In the genomic region with DNA sequence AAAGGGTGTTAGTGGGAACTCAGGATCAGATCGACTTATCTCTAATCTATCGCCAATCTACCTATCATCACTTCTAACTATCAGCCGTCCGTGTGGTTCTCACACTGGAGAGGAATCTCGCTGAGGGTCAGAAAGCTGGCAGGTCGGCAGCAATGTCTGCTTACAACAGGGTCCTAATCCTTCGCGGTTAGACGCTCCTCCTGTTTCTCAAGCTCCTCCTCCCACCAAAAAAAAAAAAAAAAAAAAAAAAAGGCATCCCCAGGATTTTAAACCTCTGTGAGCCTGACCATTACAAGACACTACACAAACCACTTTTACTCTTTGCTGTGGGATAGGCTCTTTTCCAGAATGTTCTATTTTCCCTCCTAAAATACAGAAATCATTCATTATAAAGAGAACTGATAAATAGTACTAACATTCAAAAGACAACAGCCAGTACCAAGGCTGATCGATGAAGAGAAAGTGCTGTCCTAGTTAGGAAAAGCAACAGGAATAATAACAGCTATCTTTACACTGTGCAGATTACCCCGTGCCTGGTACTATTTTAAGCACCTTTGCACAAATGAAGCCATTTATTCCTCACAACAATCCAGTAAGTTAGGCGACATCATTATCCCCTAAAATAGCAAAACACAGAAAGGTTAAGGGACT, we compare ENCODE assay signal across 8 mouse cellular contexts. TPM values are rescaled to one million over a fixed set of nuclear protein-coding genes. Genes with fewer than 3 reads are reported as not detected.
DNase-seq lines count a peak whose midpoint lies in the region; ATAC-seq and TF ChIP-seq lines count a peak whose summit lies in the region.

No protein-coding gene starts in this region.

- peaks cover 9% of the 10 kb centered on the region for H3K4me1 ChIP-seq in heart, embryonic 10.5 days
- H3K4me1 ChIP-seq in ES-E14 (ENCODE audit: control insufficient read depth in 2 of 2, insufficient read depth in 2 of 2, low read length in 2 of 2, poor library complexity in 1 of 2): no peaks in the 10 kb centered on the region; a peak in 1 of 4 replicates
- peaks cover 18% of the 10 kb centered on the region for H3K4me1 ChIP-seq in forebrain, embryonic 13.5 days
- H3K4me1 ChIP-seq in liver, embryonic 13.5 days (replicated peaks): peaks cover 20% of the 10 kb centered on the region

- H3K9me3 ChIP-seq in heart, embryonic 10.5 days: no peaks in the 10 kb centered on the region
- H3K9me3 ChIP-seq in ES-E14 (ENCODE audit: control insufficient read depth, insufficient read depth, low read depth, low read length): no peaks in the 10 kb centered on the region
- no peaks in the 10 kb centered on the region for H3K9me3 ChIP-seq in forebrain, embryonic 13.5 days (replicated peaks)
- H3K9me3 ChIP-seq in liver, embryonic 13.5 days (replicated peaks): no peaks in the 10 kb centered on the region

- no peaks in the 10 kb centered on the region for H3K27me3 ChIP-seq in heart, embryonic 10.5 days (ENCODE audit: insufficient read depth, poor library complexity, severe bottlenecking)
- 0 out of 2 replicates have a peak, but pooled peaks cover 8% of the 10 kb centered on the region for H3K27me3 ChIP-seq in forebrain, embryonic 13.5 days
- no peaks in the 10 kb centered on the region for H3K27me3 ChIP-seq in liver, embryonic 13.5 days

- H3K4me3 ChIP-seq in heart, embryonic 10.5 days: peak overlapping the region; percentile 85
- peak overlapping the region; percentile 84 to 96 for H3K4me3 ChIP-seq in ES-E14 (ENCODE audit: insufficient read depth in 1 of 2, low read depth in 1 of 2, low read length in 2 of 2, poor library complexity in 1 of 2, severe bottlenecking in 1 of 2)
- peak overlapping the region; percentile 82 for H3K4me3 ChIP-seq in forebrain, embryonic 13.5 days
- peak overlapping the region; percentile 86 for H3K4me3 ChIP-seq in liver, embryonic 13.5 days (replicated peaks)

- H3K4me2 ChIP-seq in forebrain, embryonic 13.5 days: peak overlapping the region; percentile 86
- H3K4me2 ChIP-seq in liver, embryonic 13.5 days: peak overlapping the region; percentile 82

- in situ Hi-C loops in ES-E14 (cut with MboI; ENCODE audit: low sequenced_read_pairs in 2 of 2, unreplicated experiment in 2 of 2): no loop called here

- peaks cover 25% of the 10 kb centered on the region; the same call in 1 of the 2 replicates for H3K36me3 ChIP-seq in heart, embryonic 10.5 days
- H3K36me3 ChIP-seq in ES-E14 (ENCODE audit: control insufficient read depth, insufficient read depth, low read length, poor library complexity, severe bottlenecking): no peaks in the 10 kb centered on the region
- H3K36me3 ChIP-seq in forebrain, embryonic 13.5 days (ENCODE audit: poor library complexity, severe bottlenecking): peaks cover 17% of the 10 kb centered on the region
- H3K36me3 ChIP-seq in liver, embryonic 13.5 days: peaks cover 17% of the 10 kb centered on the region

- DNase-seq in heart, embryonic 10.5 days (ENCODE audit: low spot score): no peak
- no peak for DNase-seq in heart, adult 18-20 months
- peak; percentile 24 for DNase-seq in ES-E14 (ENCODE audit: low read depth, low spot score)
- DNase-seq in liver, embryonic 13.5 days: no peak
- no peak for DNase-seq in T-cell, adult 2 months (ENCODE audit: low spot score)
- DNase-seq in layer of hippocampus, postnatal 25 days (ENCODE audit: extremely low spot score in 1 of 2, low spot score in 1 of 2): no peak
- no peak for DNase-seq in gastrocnemius, postnatal 4 days (ENCODE audit: low spot score in 2 of 2)

- 6% methylated on average over 12 of the region's 12 CpGs for WGBS in heart, embryonic 10.5 days
- WGBS in forebrain, embryonic 13.5 days: 17% methylated on average over 12 of the region's 12 CpGs
- 5% methylated on average over 12 of the region's 12 CpGs for WGBS in liver, embryonic 13.5 days (ENCODE audit: insufficient replicate concordance)

- peak; percentile 57 for ATAC-seq in forebrain, embryonic 13.5 days
- ATAC-seq in liver, embryonic 13.5 days (ENCODE audit: low read depth): peak; percentile 55

- H3K27ac ChIP-seq in heart, embryonic 10.5 days: peak overlapping the region; percentile 97
- no peak overlapping the region for H3K27ac ChIP-seq in ES-E14 (ENCODE audit: insufficient read depth, low read depth, low read length, poor library complexity, severe bottlenecking)
- H3K27ac ChIP-seq in forebrain, embryonic 13.5 days: no peak overlapping the region
- H3K27ac ChIP-seq in liver, embryonic 13.5 days: peak overlapping the region; percentile 88

- H3K9ac ChIP-seq in ES-E14 (ENCODE audit: insufficient read depth, low read depth, low read length, poor library complexity, severe bottlenecking): peak overlapping the region; percentile 93; the same call in 1 of the 2 replicates
- peak overlapping the region; percentile 85 for H3K9ac ChIP-seq in forebrain, embryonic 13.5 days
- H3K9ac ChIP-seq in liver, embryonic 13.5 days: peak overlapping the region; percentile 91

TF ChIP-seq in ES-E14, 5 proteins besides CTCF, POLR2A, EP300 and RAD21:
- TF ChIP-seq ZC3H11A (IDR thresholded peaks at IDR 0.05; ENCODE audit: borderline replicate concordance, low read depth, low read length) (no peak), ZNF384 (IDR thresholded peaks at IDR 0.05; ENCODE audit: low read depth, low read length) (peak; percentile 95)

RNA-seq across cellular contexts. Expression of a gene that starts 0.8 kb away (rescaled TPM):
- polyA plus RNA-seq in heart, embryonic 10.5 days (2016; fragmentation: Nextera tagmentation; extraction: Ambion mirVana): 69.4 and 78.6 TPM in 2 replicates
- total RNA-seq in heart, adult 18-20 months (2021): 10 to 100 TPM; 28.5 to 31.4 TPM
- 20.4 and 21.7 TPM in 2 replicates for total RNA-seq in ES-E14 (2012; rRNA removed)
- 97.9 and 98.4 TPM in 2 replicates for polyA plus RNA-seq in forebrain, embryonic 13.5 days (2015; fragmentation: Nextera tagmentation; extraction: Ambion mirVana)
- 30.1 and 33.6 TPM in 2 replicates for polyA plus RNA-seq in liver, embryonic 13.5 days (2015; fragmentation: Nextera tagmentation; extraction: Ambion mirVana)
- total RNA-seq in layer of hippocampus, postnatal 25 days (2021): 10 to 100 TPM; 35.6 to 42.4 TPM
- 10 to 100 TPM; 30.4 to 34.4 TPM for total RNA-seq in gastrocnemius, postnatal 4 days (2021)

RNA-seq across cellular contexts. Expression of a gene that starts 39.1 kb away (rescaled TPM):
- polyA plus RNA-seq in heart, embryonic 10.5 days (2016; fragmentation: Nextera tagmentation; extraction: Ambion mirVana): 2.5 and 2.9 TPM in 2 replicates
- total RNA-seq in heart, adult 18-20 months (2021): under 1 TPM; 0.35 to 0.54 TPM
- 1.2 and 1.5 TPM in 2 replicates for total RNA-seq in ES-E14 (2012; rRNA removed)
- polyA plus RNA-seq in forebrain, embryonic 13.5 days (2015; fragmentation: Nextera tagmentation; extraction: Ambion mirVana): 3.7 and 4.4 TPM in 2 replicates
- polyA plus RNA-seq in liver, embryonic 13.5 days (2015; fragmentation: Nextera tagmentation; extraction: Ambion mirVana): 1.6 and 1.7 TPM in 2 replicates
- 1 to 10 TPM; 1.2 to 1.8 TPM for total RNA-seq in layer of hippocampus, postnatal 25 days (2021)
- under 1 TPM; 0.29 to 0.49 TPM for total RNA-seq in gastrocnemius, postnatal 4 days (2021)

RNA-seq across cellular contexts. Expression of a gene that starts 39.1 kb away (rescaled TPM):
- 8.9 and 12.5 TPM in 2 replicates for polyA plus RNA-seq in heart, embryonic 10.5 days (2016; fragmentation: Nextera tagmentation; extraction: Ambion mirVana)
- 1 to 10 TPM; 5.5 to 5.9 TPM for total RNA-seq in heart, adult 18-20 months (2021)
- 7.1 and 10.4 TPM in 2 replicates for total RNA-seq in ES-E14 (2012; rRNA removed)
- 16.4 and 18.1 TPM in 2 replicates for polyA plus RNA-seq in forebrain, embryonic 13.5 days (2015; fragmentation: Nextera tagmentation; extraction: Ambion mirVana)
- 4.4 and 5.0 TPM in 2 replicates for polyA plus RNA-seq in liver, embryonic 13.5 days (2015; fragmentation: Nextera tagmentation; extraction: Ambion mirVana)
- total RNA-seq in layer of hippocampus, postnatal 25 days (2021): 1 to 10 TPM; 8.5 to 9.7 TPM
- 1 to 10 TPM; 8.2 to 8.5 TPM for total RNA-seq in gastrocnemius, postnatal 4 days (2021)

RNA-seq across cellular contexts. Expression of a gene that starts 51.8 kb away (rescaled TPM):
- polyA plus RNA-seq in heart, embryonic 10.5 days (2016; fragmentation: Nextera tagmentation; extraction: Ambion mirVana): 22.7 and 27.5 TPM in 2 replicates
- total RNA-seq in heart, adult 18-20 months (2021): 10 to 100 TPM; 22.2 to 25.9 TPM
- 22.9 and 25.8 TPM in 2 replicates for total RNA-seq in ES-E14 (2012; rRNA removed)
- 21.7 and 25.4 TPM in 2 replicates for polyA plus RNA-seq in forebrain, embryonic 13.5 days (2015; fragmentation: Nextera tagmentation; extraction: Ambion mirVana)
- 7.0 and 7.6 TPM in 2 replicates for polyA plus RNA-seq in liver, embryonic 13.5 days (2015; fragmentation: Nextera tagmentation; extraction: Ambion mirVana)
- total RNA-seq in layer of hippocampus, postnatal 25 days (2021): 10 to 100 TPM; 45.3 to 47.3 TPM
- total RNA-seq in gastrocnemius, postnatal 4 days (2021): 10 to 100 TPM; 18.3 to 19.0 TPM

RNA-seq across cellular contexts. Expression of a gene that starts 55.1 kb away (rescaled TPM):
- polyA plus RNA-seq in heart, embryonic 10.5 days (2016; fragmentation: Nextera tagmentation; extraction: Ambion mirVana): not detected in 2 replicates
- not detected for total RNA-seq in heart, adult 18-20 months (2021)
- not detected in 2 replicates for total RNA-seq in ES-E14 (2012; rRNA removed)
- polyA plus RNA-seq in forebrain, embryonic 13.5 days (2015; fragmentation: Nextera tagmentation; extraction: Ambion mirVana): not detected in 2 replicates
- not detected in 2 replicates for polyA plus RNA-seq in liver, embryonic 13.5 days (2015; fragmentation: Nextera tagmentation; extraction: Ambion mirVana)
- not detected for total RNA-seq in layer of hippocampus, postnatal 25 days (2021)
- total RNA-seq in gastrocnemius, postnatal 4 days (2021): not detected

Comparison
In these comparisons a context has a peak if more than half of its experiments do, and no peak if none do; other contexts are left out.
1. H3K27ac ChIP-seq: peak in heart, embryonic 10.5 days (single experiment) and liver, embryonic 13.5 days (single experiment); none in ES-E14 (single experiment) and forebrain, embryonic 13.5 days (single experiment).
2. Peak in every context shown above with its lines, with median percentiles within 50 percentile points of each other: H3K4me3 ChIP-seq and H3K9ac ChIP-seq.